Mouse (Mus musculus) brain, embryonic 14.5 days (tissue): ENCODE results near the gene Gmfb.

Experiments used
- CTCF ChIP-seq: fragments of 200-500 bp; IDR thresholded peaks from 2 replicates; pipeline ENCODE4 v1.5.1; 2012; ENCODE audit warnings: inconsistent platforms, mild to moderate bottlenecking, moderate library complexity, borderline replicate concordance; ENCODE audit not compliant: insufficient read depth, insufficient read length; ENCODE audit errors: extremely low read depth
- POLR2A ChIP-seq: fragments of 200-500 bp; IDR thresholded peaks from 2 replicates; pipeline ENCODE4 v1.6.1; 2012; ENCODE audit warnings: mild to moderate bottlenecking, inconsistent platforms, borderline replicate concordance; ENCODE audit not compliant: poor library complexity, insufficient read depth, insufficient read length, severe bottlenecking; ENCODE audit errors: extremely low read depth

- no peak for TF ChIP-seq POLR2A
- no peak for TF ChIP-seq CTCF
These were observed 31.3 kb downstream of the Gmfb start for GRCm38 (mm10) chr14:46790723-46791122.
